Mouse (Mus musculus) C2C12 (cell line): ENCODE measurements around the gene Rybp.

Experiments
- CEBPB ChIP-seq: IDR thresholded peaks from one replicate; pipeline ENCODE4 v1.6.1; 2011; ENCODE audit warnings: low read depth, mild to moderate bottlenecking, control low read depth, moderate library complexity
- CTCF ChIP-seq: IDR thresholded peaks from one replicate; pipeline ENCODE4 v1.5.1; 2011; ENCODE audit not compliant: control insufficient read depth, insufficient read depth, insufficient read length
- FOSL1 ChIP-seq: IDR thresholded peaks from one replicate; pipeline ENCODE4 v1.8.0; 2011; ENCODE audit warnings: mild to moderate bottlenecking, low read length; ENCODE audit not compliant: poor library complexity, insufficient read depth, severe bottlenecking
- MAX ChIP-seq: IDR thresholded peaks from one replicate; pipeline ENCODE4 v1.6.1; 2011; ENCODE audit warnings: mild to moderate bottlenecking, control low read depth
- MYOD1 ChIP-seq: IDR thresholded peaks from one replicate; pipeline ENCODE4 v1.6.1; 2011; ENCODE audit warnings: low read depth; ENCODE audit not compliant: control insufficient read depth, insufficient read length
- MYOG ChIP-seq: IDR thresholded peaks from one replicate; pipeline ENCODE4 v1.6.1; 2011; ENCODE audit not compliant: control insufficient read depth, insufficient read length; ENCODE audit errors: extremely low read depth
- USF1 ChIP-seq: IDR thresholded peaks from one replicate; pipeline ENCODE4 v1.6.1; 2011; ENCODE audit warnings: low read depth, mild to moderate bottlenecking, control low read depth, moderate library complexity

DNA sequence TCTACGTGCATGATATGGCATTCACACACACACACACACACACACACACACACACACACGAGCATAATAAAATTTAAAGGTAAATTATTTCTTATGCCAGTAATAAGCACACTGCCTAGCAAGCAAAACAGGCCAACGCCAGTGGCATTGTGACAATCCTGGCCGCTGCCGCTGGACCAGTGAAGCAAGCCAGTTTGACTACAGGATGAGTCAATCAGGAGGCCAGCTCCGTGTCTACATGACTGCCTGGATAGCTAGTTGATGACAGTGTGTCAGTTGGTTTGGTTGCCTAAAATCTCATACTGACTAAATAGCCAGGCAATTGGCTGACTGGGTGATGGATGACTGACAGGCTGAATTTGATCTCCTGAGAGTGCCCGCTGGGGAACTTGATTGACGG lies 69.8 kb downstream of the Rybp start:
- TF ChIP-seq USF1 (no peak), CTCF (no peak), MAX (no peak), MYOG (no peak), CEBPB (no peak), MYOD1 (no peak), FOSL1 (no peak)
